Mouse (Mus musculus): ENCODE measurements around the gene Dusp2. TPM values are rescaled to one million over a fixed set of nuclear protein-coding genes. Genes with fewer than 3 reads are reported as not detected.

Dusp2 gene
- polyA plus RNA-seq, 1 experiment from 2014 or later: 7.1 TPM

DNA sequence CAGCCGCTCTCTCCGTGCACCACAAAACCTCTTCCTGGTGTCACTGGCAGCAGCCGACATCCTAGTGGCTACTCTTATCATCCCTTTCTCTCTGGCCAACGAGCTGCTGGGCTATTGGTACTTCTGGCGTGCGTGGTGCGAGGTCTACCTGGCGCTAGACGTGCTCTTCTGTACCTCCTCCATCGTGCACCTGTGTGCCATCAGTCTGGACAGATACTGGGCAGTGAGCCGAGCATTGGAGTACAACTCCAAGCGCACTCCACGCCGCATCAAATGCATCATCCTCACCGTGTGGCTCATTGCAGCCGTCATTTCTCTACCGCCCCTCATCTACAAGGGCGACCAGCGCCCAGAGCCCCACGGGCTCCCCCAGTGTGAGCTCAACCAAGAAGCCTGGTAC is 27.7 kb downstream of the Dusp2 start:
- WGBS: 6% methylated on average over 20 of the region's 20 CpGs
- no peak overlapping the region for H3K9ac ChIP-seq (ENCODE audit: low read depth, low read length)
- no peaks in the 10 kb centered on the region; the same call in 1 of the 2 replicates for H3K4me1 ChIP-seq (ENCODE audit: control insufficient read depth, insufficient read depth, low read length)
- H3K27me3 ChIP-seq (replicated peaks; ENCODE audit: control insufficient read depth, insufficient read depth, low read length): peaks cover 76% of the 10 kb centered on the region
- H3K4me3 ChIP-seq (ENCODE audit: low read depth, low read length): peak overlapping the region; percentile 44
- DNase-seq (ENCODE audit: low spot score): no peak
- ATAC-seq (ENCODE audit: low read depth): no peak
- peak overlapping the region; percentile 82 for H3K4me2 ChIP-seq (ENCODE audit: low read depth, low read length)
- H3K36me3 ChIP-seq (ENCODE audit: control insufficient read depth, insufficient read depth, low read length): no peaks in the 10 kb centered on the region
- no peaks in the 10 kb centered on the region for H3K9me3 ChIP-seq (ENCODE audit: control insufficient read depth, low read length)
- H3K27ac ChIP-seq (replicated peaks; ENCODE audit: low read depth, low read length): no peak overlapping the region

DNA sequence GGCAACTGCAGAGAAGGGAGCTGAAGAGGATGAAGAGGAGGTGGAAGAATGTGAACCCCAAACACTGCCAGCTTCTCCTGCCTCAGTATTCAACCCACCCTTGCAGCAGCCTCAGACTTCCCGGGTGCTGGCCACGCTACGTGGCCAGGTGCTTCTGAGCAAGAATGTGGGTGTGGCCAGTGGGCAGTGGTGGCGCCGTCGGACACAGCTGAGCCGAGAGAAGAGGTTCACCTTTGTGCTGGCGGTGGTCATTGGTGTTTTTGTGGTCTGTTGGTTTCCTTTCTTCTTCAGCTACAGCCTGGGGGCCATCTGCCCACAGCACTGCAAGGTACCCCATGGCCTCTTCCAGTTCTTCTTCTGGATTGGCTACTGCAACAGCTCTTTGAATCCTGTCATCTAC is 28.5 kb downstream of the Dusp2 start:
- Histone ChIP-seq H3K4me3 (ENCODE audit: low read depth, low read length) (no peak overlapping the region), H3K27me3 (replicated peaks; ENCODE audit: control insufficient read depth, insufficient read depth, low read length) (peaks cover 76% of the 10 kb centered on the region), H3K4me2 (ENCODE audit: low read depth, low read length) (no peak overlapping the region), H3K4me1 (ENCODE audit: control insufficient read depth, insufficient read depth, low read length) (no peaks in the 10 kb centered on the region; the same call in 1 of the 2 replicates), H3K9ac (ENCODE audit: low read depth, low read length) (no peak overlapping the region), H3K27ac (replicated peaks; ENCODE audit: low read depth, low read length) (no peak overlapping the region), H3K9me3 (ENCODE audit: control insufficient read depth, low read length) (no peaks in the 10 kb centered on the region), H3K36me3 (ENCODE audit: control insufficient read depth, insufficient read depth, low read length) (no peaks in the 10 kb centered on the region)
- WGBS: 13% methylated on average over 8 of the region's 8 CpGs
- DNase-seq (ENCODE audit: low spot score): no peak
- ATAC-seq (ENCODE audit: low read depth): no peak

DNA sequence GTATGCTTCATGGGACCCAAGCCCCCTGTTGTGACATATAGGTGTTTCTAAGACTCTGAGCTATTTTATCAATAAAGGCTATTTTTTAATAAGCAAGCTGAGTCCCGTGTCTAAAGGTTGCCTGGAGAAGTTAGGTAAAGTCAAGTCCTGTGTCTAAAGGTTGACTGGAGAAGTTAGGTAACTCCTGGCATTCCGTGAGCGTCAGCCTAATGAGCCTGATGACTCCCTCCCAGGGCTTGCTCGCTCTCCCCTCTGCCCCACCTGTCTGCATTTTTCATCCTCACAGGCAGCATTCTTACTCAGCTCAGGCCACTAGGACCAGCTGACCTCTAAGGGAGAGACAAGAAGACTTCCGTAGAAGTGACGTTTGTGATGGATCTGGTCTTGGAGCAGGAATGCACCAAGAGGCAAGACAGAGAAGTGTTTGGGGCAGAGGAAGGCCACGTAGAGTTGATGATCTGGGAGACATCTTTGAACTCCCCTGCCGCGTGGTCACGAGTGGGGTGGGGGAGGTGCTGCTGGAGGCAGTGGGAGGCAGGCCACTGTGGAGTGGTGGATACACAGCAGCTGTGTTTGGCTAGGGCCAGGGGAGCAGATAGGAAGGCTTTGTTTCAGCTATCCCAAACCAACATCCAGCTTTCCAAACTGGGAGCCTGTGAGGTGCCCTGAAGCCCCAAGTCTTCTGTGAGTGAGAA is 31.3 kb downstream of the Dusp2 start:
- Histone ChIP-seq H3K9me3 (ENCODE audit: control insufficient read depth, low read length) (no peaks in the 10 kb centered on the region), H3K4me1 (ENCODE audit: control insufficient read depth, insufficient read depth, low read length) (no peaks in the 10 kb centered on the region; the same call in 1 of the 2 replicates), H3K27me3 (replicated peaks; ENCODE audit: control insufficient read depth, insufficient read depth, low read length) (peaks cover 55% of the 10 kb centered on the region), H3K9ac (ENCODE audit: low read depth, low read length) (no peak overlapping the region), H3K36me3 (ENCODE audit: control insufficient read depth, insufficient read depth, low read length) (no peaks in the 10 kb centered on the region), H3K27ac (replicated peaks; ENCODE audit: low read depth, low read length) (no peak overlapping the region), H3K4me2 (ENCODE audit: low read depth, low read length) (no peak overlapping the region), H3K4me3 (ENCODE audit: low read depth, low read length) (no peak overlapping the region)
- no peak for DNase-seq (ENCODE audit: low spot score)
- no peak for ATAC-seq (ENCODE audit: low read depth)
- 58% methylated on average over 10 of the region's 10 CpGs for WGBS

- Histone ChIP-seq H3K4me3 (ENCODE audit: low read depth, low read length) (no peak overlapping the region), H3K9me3 (ENCODE audit: control insufficient read depth, low read length) (no peaks in the 10 kb centered on the region), H3K27ac (replicated peaks; ENCODE audit: low read depth, low read length) (no peak overlapping the region), H3K9ac (ENCODE audit: low read depth, low read length) (no peak overlapping the region), H3K36me3 (ENCODE audit: control insufficient read depth, insufficient read depth, low read length) (no peaks in the 10 kb centered on the region), H3K4me2 (ENCODE audit: low read depth, low read length) (no peak overlapping the region), H3K27me3 (replicated peaks; ENCODE audit: control insufficient read depth, insufficient read depth, low read length) (peaks cover 29% of the 10 kb centered on the region), H3K4me1 (ENCODE audit: control insufficient read depth, insufficient read depth, low read length) (no peaks in the 10 kb centered on the region)
- no peak for DNase-seq (ENCODE audit: low spot score)
- WGBS: 57% methylated on average over 5 of the region's 5 CpGs
- no peak for ATAC-seq (ENCODE audit: low read depth)
Measured at GRCm38 (mm10) chr2:127369703-127370376, 33.9 kb downstream of the Dusp2 start.

- no peak for ATAC-seq (ENCODE audit: low read depth)
Measured at GRCm38 (mm10) chr2:127370561-127371483, 34.9 kb downstream of the Dusp2 start.

DNA sequence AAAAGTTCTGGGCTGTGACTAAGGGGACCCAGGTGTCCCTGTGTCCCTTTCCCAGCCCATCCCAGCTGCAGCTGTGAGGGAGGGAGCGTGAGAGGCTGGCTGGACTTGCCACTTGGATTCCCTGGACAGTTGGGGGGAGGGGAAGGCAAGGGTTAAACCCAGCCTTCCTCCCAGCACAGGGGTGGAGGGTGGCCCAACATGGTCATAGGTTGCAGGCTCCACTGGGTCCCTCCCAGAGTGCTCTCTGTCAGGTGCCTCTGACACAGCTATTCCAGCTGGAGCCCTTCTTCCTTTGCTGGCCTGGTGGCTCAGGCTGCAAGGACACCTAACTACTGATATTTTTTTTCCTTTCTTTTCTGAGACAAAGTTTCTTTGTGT is 35.5 kb downstream of the Dusp2 start:
- no peak overlapping the region for H3K4me2 ChIP-seq (ENCODE audit: low read depth, low read length)
- 67% methylated on average over 1 of the region's 1 CpGs for WGBS
- H3K36me3 ChIP-seq (ENCODE audit: control insufficient read depth, insufficient read depth, low read length): no peaks in the 10 kb centered on the region
- no peak overlapping the region for H3K4me3 ChIP-seq (ENCODE audit: low read depth, low read length)
- DNase-seq (ENCODE audit: low spot score): no peak
- ATAC-seq (ENCODE audit: low read depth): no peak
- H3K4me1 ChIP-seq (ENCODE audit: control insufficient read depth, insufficient read depth, low read length): no peaks in the 10 kb centered on the region
- no peaks in the 10 kb centered on the region for H3K9me3 ChIP-seq (ENCODE audit: control insufficient read depth, low read length)
- H3K27me3 ChIP-seq (replicated peaks; ENCODE audit: control insufficient read depth, insufficient read depth, low read length): peaks cover 13% of the 10 kb centered on the region
- no peak overlapping the region for H3K9ac ChIP-seq (ENCODE audit: low read depth, low read length)
- no peak overlapping the region for H3K27ac ChIP-seq (replicated peaks; ENCODE audit: low read depth, low read length)

More at GRCm38 (mm10) chr2:127370561-127371483, 34.9 kb downstream of the Dusp2 start:
- Histone ChIP-seq H3K4me1 (ENCODE audit: control insufficient read depth, insufficient read depth, low read length) (no peaks in the 10 kb centered on the region), H3K9ac (ENCODE audit: low read depth, low read length) (no peak overlapping the region), H3K4me2 (ENCODE audit: low read depth, low read length) (no peak overlapping the region), H3K9me3 (ENCODE audit: control insufficient read depth, low read length) (no peaks in the 10 kb centered on the region), H3K4me3 (ENCODE audit: low read depth, low read length) (no peak overlapping the region), H3K27ac (replicated peaks; ENCODE audit: low read depth, low read length) (no peak overlapping the region), H3K36me3 (ENCODE audit: control insufficient read depth, insufficient read depth, low read length) (no peaks in the 10 kb centered on the region), H3K27me3 (replicated peaks; ENCODE audit: control insufficient read depth, insufficient read depth, low read length) (peaks cover 20% of the 10 kb centered on the region)
- 35% methylated on average over 8 of the region's 9 CpGs for WGBS
- DNase-seq (ENCODE audit: low spot score): no peak

DNA sequence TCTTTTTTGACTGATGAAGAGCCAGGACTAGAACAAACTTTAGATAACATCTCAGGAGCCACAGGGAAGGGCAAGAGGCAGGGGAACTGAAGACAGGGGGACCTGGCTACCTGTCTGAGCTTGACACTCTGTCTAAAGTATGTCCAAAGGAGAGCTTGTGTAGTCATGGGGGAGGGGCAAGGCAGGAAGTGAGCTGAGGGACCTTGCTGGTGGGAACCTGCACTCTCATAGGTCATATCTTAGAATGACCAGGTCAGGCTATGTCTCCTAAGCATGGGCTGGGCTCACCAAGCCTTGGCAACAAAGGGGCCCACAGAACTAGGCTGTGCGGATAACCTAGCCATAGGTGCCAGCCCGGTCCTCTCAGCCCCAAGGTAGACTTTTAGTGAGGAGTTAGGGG is 36.1 kb downstream of the Dusp2 start:
- no peaks in the 10 kb centered on the region for H3K4me1 ChIP-seq (ENCODE audit: control insufficient read depth, insufficient read depth, low read length)
- DNase-seq (ENCODE audit: low spot score): no peak
- WGBS: 86% methylated on average over 2 of the region's 2 CpGs

DNA sequence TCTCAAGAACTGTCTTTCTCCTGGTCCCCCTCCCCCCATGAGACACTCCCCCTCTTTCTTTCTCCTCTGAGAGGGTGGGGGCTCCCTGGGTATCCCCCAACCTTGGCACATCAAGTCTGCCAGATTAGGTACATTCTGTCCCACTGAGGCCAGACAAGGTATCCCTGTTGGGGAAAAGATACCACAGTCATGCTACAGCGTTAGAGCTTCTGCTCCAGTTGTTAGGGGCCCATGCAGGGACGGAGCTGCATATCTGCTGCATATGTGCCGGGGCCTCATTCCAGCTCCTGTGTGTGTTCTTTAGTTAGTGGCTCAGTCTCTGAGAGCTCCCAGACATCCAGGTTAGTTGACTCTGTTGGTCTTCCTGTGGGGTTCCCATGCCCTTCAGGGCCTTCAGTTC is 38.2 kb downstream of the Dusp2 start:
- Histone ChIP-seq H3K9ac (ENCODE audit: low read depth, low read length) (no peak overlapping the region), H3K9me3 (ENCODE audit: control insufficient read depth, low read length) (no peaks in the 10 kb centered on the region), H3K4me2 (ENCODE audit: low read depth, low read length) (no peak overlapping the region), H3K27me3 (replicated peaks; ENCODE audit: control insufficient read depth, insufficient read depth, low read length) (no peaks in the 10 kb centered on the region), H3K36me3 (ENCODE audit: control insufficient read depth, insufficient read depth, low read length) (no peaks in the 10 kb centered on the region), H3K4me1 (ENCODE audit: control insufficient read depth, insufficient read depth, low read length) (no peaks in the 10 kb centered on the region), H3K4me3 (ENCODE audit: low read depth, low read length) (no peak overlapping the region), H3K27ac (replicated peaks; ENCODE audit: low read depth, low read length) (no peak overlapping the region)
- WGBS: 79% methylated on average over 3 of the region's 3 CpGs
- no peak for ATAC-seq (ENCODE audit: low read depth)
- DNase-seq (ENCODE audit: low spot score): no peak

More for the DNA sequence above, 36.1 kb downstream of the Dusp2 start:
- no peak overlapping the region for H3K4me3 ChIP-seq (ENCODE audit: low read depth, low read length)
- H3K36me3 ChIP-seq (ENCODE audit: control insufficient read depth, insufficient read depth, low read length): no peaks in the 10 kb centered on the region
- no peaks in the 10 kb centered on the region for H3K9me3 ChIP-seq (ENCODE audit: control insufficient read depth, low read length)
- H3K27me3 ChIP-seq (replicated peaks; ENCODE audit: control insufficient read depth, insufficient read depth, low read length): peaks cover 9% of the 10 kb centered on the region
- H3K9ac ChIP-seq (ENCODE audit: low read depth, low read length): no peak overlapping the region
- no peak overlapping the region for H3K27ac ChIP-seq (replicated peaks; ENCODE audit: low read depth, low read length)
- ATAC-seq (ENCODE audit: low read depth): no peak
- H3K4me2 ChIP-seq (ENCODE audit: low read depth, low read length): no peak overlapping the region
